Mouse (Mus musculus) ES-E14 (cell line): ENCODE measurements around the gene Nhlh2. TPM values are rescaled to one million over a fixed set of nuclear protein-coding genes. Genes with fewer than 3 reads are reported as not detected.

Source experiments
- DNase-seq: peaks from one replicate; pipeline ENCODE4 v3.0.0-alpha.2; 2013; ENCODE audit warnings: low read depth, low spot score
- H3K27ac ChIP-seq: 2 replicates; pipeline ENCODE4 v1.5.1; 2012; ENCODE audit warnings: low read depth, mild to moderate bottlenecking, low read length, moderate library complexity, mixed read lengths; ENCODE audit not compliant: poor library complexity, insufficient read depth, severe bottlenecking
- H3K36me3 ChIP-seq: 2 replicates; pipeline ENCODE4 v1.6.1; 2012; ENCODE audit warnings: mild to moderate bottlenecking, low read length, moderate library complexity, mixed read lengths; ENCODE audit not compliant: control insufficient read depth, poor library complexity, insufficient read depth, severe bottlenecking
- H3K4me1 ChIP-seq, 2 experiments: fragments of 150-350 bp in 1 of 2; sonication (generic) in 1 of 2; 2 replicates each; pipeline ENCODE4 v1.6.1; 2012; ENCODE audit warnings: low read length in 2 of 2, mild to moderate bottlenecking in 1 of 2, mixed read lengths in 1 of 2; ENCODE audit not compliant: control insufficient read depth in 2 of 2, insufficient read depth in 2 of 2, poor library complexity in 1 of 2
- H3K4me3 ChIP-seq, 2 experiments: fragments of 150-350 bp in 1 of 2; sonication (generic) in 1 of 2; 2 replicates each; pipeline ENCODE4 v1.5.1; 2012; ENCODE audit warnings: low read length in 2 of 2, low read depth in 1 of 2, mild to moderate bottlenecking in 1 of 2, mixed read lengths in 1 of 2; ENCODE audit not compliant: insufficient read depth in 1 of 2, poor library complexity in 1 of 2, severe bottlenecking in 1 of 2
- H3K9ac ChIP-seq: 2 replicates; pipeline ENCODE4 v1.6.1; 2012; ENCODE audit warnings: low read depth, mild to moderate bottlenecking, low read length, mixed read lengths; ENCODE audit not compliant: poor library complexity, insufficient read depth, severe bottlenecking
- H3K9me3 ChIP-seq: fragments of 150-350 bp; sonication (generic); 2 replicates; pipeline ENCODE4 v1.6.1; 2012; ENCODE audit warnings: low read depth, mild to moderate bottlenecking, low read length; ENCODE audit not compliant: control insufficient read depth, insufficient read depth
- CHD2 ChIP-seq: IDR thresholded peaks from 2 replicates; pipeline ENCODE4 v1.6.1; 2014; ENCODE audit warnings: mild to moderate bottlenecking, low read depth, low read length, inconsistent platforms
- HCFC1 ChIP-seq: IDR thresholded peaks from 2 replicates; pipeline ENCODE4 v1.6.1; 2012; ENCODE audit warnings: low read length, inconsistent platforms, borderline replicate concordance; ENCODE audit not compliant: insufficient read depth
- MAFK ChIP-seq: IDR thresholded peaks from 2 replicates; pipeline ENCODE4 v1.6.1; 2014; ENCODE audit warnings: mild to moderate bottlenecking, low read depth, low read length, inconsistent platforms; ENCODE audit not compliant: insufficient read depth
- ZC3H11A ChIP-seq: IDR thresholded peaks from 2 replicates; pipeline ENCODE4 v1.6.1; 2012; ENCODE audit warnings: low read depth, mild to moderate bottlenecking, inconsistent platforms, low read length, borderline replicate concordance
- ZNF384 ChIP-seq: IDR thresholded peaks from 2 replicates; pipeline ENCODE4 v1.6.1; 2012; ENCODE audit warnings: low read depth, low read length, inconsistent platforms
- in situ Hi-C, 2 experiments: fragments of 600-800 bp; cut with MboI; formaldehyde crosslinking; loops; one replicate each; pipeline ENCODE4 v1.15.1; 2025; ENCODE audit warnings: low sequenced_read_pairs in 2 of 2, inconsistent platforms in 1 of 2; ENCODE audit not compliant: unreplicated experiment in 2 of 2
- total RNA-seq: library from RNA; depleted of rRNA; stranded (reverse); fragments of 300-350 nt; gene quantifications from 2 replicates; pipeline ENCODE4 v1.2.3, GENCODE M21; 2012; rRNA removed

Nhlh2 gene
- total RNA-seq, 1 experiment = not detected

DNA sequence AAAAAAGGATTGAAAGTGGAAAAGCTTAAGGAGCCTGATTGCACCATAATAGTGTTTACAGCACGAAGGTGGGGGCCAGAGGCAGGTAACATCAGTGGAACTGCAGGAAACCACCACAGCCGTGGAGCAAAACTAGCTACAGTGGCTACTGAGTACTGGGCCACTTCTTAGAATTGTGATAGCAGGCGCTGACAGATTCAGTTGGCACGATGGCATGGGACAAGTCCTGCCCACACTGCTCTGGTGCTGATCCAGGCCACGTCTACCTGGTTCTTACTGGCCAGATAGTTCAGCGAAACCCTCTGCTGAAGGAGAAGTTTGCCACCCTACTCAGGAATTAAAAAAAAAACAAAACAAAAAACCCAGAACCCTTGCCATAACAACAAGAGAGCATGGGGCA, 54.7 kb downstream of the Nhlh2 start:
- H3K9me3 ChIP-seq = no peaks in the 10 kb centered on the region
- in situ Hi-C loops = no loop called here
- DNase-seq = no peak
- H3K4me1 ChIP-seq = peaks cover 0 to 6% of the 10 kb centered on the region in 2 experiments; a peak in 1 of 4 replicates
- H3K4me3 ChIP-seq = no peak overlapping the region
- no peaks in the 10 kb centered on the region for H3K36me3 ChIP-seq
- H3K9ac ChIP-seq = no peak overlapping the region
- H3K27ac ChIP-seq = no peak overlapping the region
- TF ChIP-seq ZNF384 (no peak), HCFC1 (no peak), ZC3H11A (no peak), CHD2 (no peak), MAFK (no peak)

Other genes with a start within 250 kb of the Nhlh2 start
- gene Mab21l3, start 161.1 kb upstream of the Nhlh2 start, total RNA-seq = 1.9 and 2.7 TPM in 2 replicates
- 0.63 and 0.76 TPM in 2 replicates for gene Slc22a15, start 85.6 kb upstream of the Nhlh2 start, total RNA-seq
- gene Casq2, start 76.3 kb downstream of the Nhlh2 start, total RNA-seq = 0.54 and 1.3 TPM in 2 replicates
- 119 and 167 TPM in 2 replicates for gene Vangl1, start 194.6 kb downstream of the Nhlh2 start, total RNA-seq